Mouse (Mus musculus) lung, postnatal 14 days (tissue): ENCODE data around the gene Pde2a.
A peak's percentile ranks its signal among the peaks of the same experiment; 100 is the strongest.
"Not testable (repeated sequence)": the region's sequence is repeated elsewhere in the genome, so short reads cannot be mapped to it uniquely, and the experiment has no call there.

Source experiments
- DNase-seq: peaks from one replicate; pipeline ENCODE4 v3.0.0; 2021

Gene Pde2a

GRCm38 (mm10) chr7:101534428-101534827, 112.9 kb downstream of the Pde2a start:
- no peak for DNase-seq

- DNase-seq, result no peak
Observed at GRCm38 (mm10) chr7:101535102-101535501, 113.6 kb downstream of the Pde2a start.

- DNase-seq, result no peak
Observed at GRCm38 (mm10) chr7:101535517-101535916, 114.0 kb downstream of the Pde2a start.

GRCm38 (mm10) chr7:101537541-101537940, 116.0 kb downstream of the Pde2a start:
- DNase-seq, result no peak

- peak; percentile 39 for DNase-seq
Observed at GRCm38 (mm10) chr7:101538141-101538933, 116.8 kb downstream of the Pde2a start.

- no peak for DNase-seq
Observed at GRCm38 (mm10) chr7:101539774-101540173, 118.3 kb downstream of the Pde2a start.

GRCm38 (mm10) chr7:101540684-101541083, 119.2 kb downstream of the Pde2a start:
- DNase-seq, result no peak

- peak; percentile 64 for DNase-seq
Observed at GRCm38 (mm10) chr7:101541132-101541531, 119.6 kb downstream of the Pde2a start.

- DNase-seq, result no peak
Observed at GRCm38 (mm10) chr7:101541734-101542133, 120.2 kb downstream of the Pde2a start.

GRCm38 (mm10) chr7:101547651-101548050, 126.2 kb downstream of the Pde2a start:
- DNase-seq, result no peak

- DNase-seq, result no peak
Observed at GRCm38 (mm10) chr7:101549266-101549665, 127.8 kb downstream of the Pde2a start.

GRCm38 (mm10) chr7:101550686-101551485, 129.4 kb downstream of the Pde2a start:
- no peak for DNase-seq

- no peak for DNase-seq
Observed at GRCm38 (mm10) chr7:101551530-101551929, 130.0 kb downstream of the Pde2a start.

GRCm38 (mm10) chr7:101555473-101555872, 134.0 kb downstream of the Pde2a start:
- DNase-seq, result not testable (repeated sequence)

GRCm38 (mm10) chr7:101557391-101557790, 135.9 kb downstream of the Pde2a start:
- no peak for DNase-seq

GRCm38 (mm10) chr7:101559393-101559792, 137.9 kb downstream of the Pde2a start:
- DNase-seq, result not testable (repeated sequence)
